Mouse (Mus musculus): Measurements from ENCODE around the gene Dmbx1. TPM values are rescaled to one million over a fixed set of nuclear protein-coding genes. Genes with fewer than 3 reads are reported as not detected.

The Dmbx1 gene
- total and polyA plus RNA-seq, 2 experiments from 2014 or later, result not detected

DNA sequence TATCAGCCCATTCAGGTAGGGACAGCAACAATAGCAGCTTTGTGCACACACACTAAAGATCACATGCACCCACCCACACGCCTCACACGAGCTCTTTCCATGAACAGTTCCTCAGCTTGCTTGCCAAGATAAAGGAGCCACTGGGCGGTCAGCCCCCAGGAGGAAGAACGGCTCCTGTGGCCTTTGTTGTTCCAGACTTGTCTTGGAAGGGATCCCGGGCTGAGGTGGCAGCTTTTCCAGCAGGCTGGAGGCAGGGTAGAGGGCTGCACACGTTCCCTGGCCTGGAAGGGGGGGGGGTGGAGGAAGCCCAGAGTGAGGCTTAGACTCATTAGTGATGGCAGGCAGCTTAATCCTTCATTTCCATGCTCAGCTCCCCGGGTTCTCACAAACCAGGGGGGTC lies 31.1 kb downstream of the Dmbx1 start:
- Histone ChIP-seq H3K9me3 (replicated peaks; ENCODE audit: control insufficient read depth, low read length) (no peaks in the 10 kb centered on the region), H3K4me3 (ENCODE audit: low read depth, low read length) (no peak overlapping the region), H3K4me2 (ENCODE audit: low read depth, low read length) (no peak overlapping the region), H3K4me1 (ENCODE audit: control insufficient read depth, insufficient read depth) (no peaks in the 10 kb centered on the region), H3K27me3 (ENCODE audit: control insufficient read depth, insufficient read depth, low read length) (peaks cover 34% of the 10 kb centered on the region), H3K9ac (replicated peaks; ENCODE audit: low read depth, low read length) (no peak overlapping the region), H3K36me3 (replicated peaks; ENCODE audit: control insufficient read depth, insufficient read depth, low read length) (no peaks in the 10 kb centered on the region), H3K27ac (ENCODE audit: low read depth) (no peak overlapping the region)
- TF ChIP-seq EP300 (IDR thresholded peaks at IDR 0.05; ENCODE audit: low read depth), result no peak
- TF ChIP-seq CTCF (IDR thresholded peaks at IDR 0.05; ENCODE audit: low read depth), result no peak
- DNase-seq (ENCODE audit: low spot score), result peak; percentile 26
- peak; percentile 56 for ATAC-seq (ENCODE audit: insufficient read depth, low read depth)
- 9% methylated on average over 7 of the region's 7 CpGs for WGBS

GRCm38 (mm10) chr4:115907994-115908393 lies 31.7 kb downstream of the Dmbx1 start:
- TF ChIP-seq CTCF (IDR thresholded peaks at IDR 0.05; ENCODE audit: low read depth) (no peak), EP300 (IDR thresholded peaks at IDR 0.05; ENCODE audit: low read depth) (no peak)
- Histone ChIP-seq H3K36me3 (replicated peaks; ENCODE audit: control insufficient read depth, insufficient read depth, low read length) (no peaks in the 10 kb centered on the region), H3K4me3 (ENCODE audit: low read depth, low read length) (no peak overlapping the region), H3K4me2 (ENCODE audit: low read depth, low read length) (no peak overlapping the region), H3K9me3 (replicated peaks; ENCODE audit: control insufficient read depth, low read length) (no peaks in the 10 kb centered on the region), H3K27ac (ENCODE audit: low read depth) (no peak overlapping the region), H3K9ac (replicated peaks; ENCODE audit: low read depth, low read length) (no peak overlapping the region), H3K27me3 (ENCODE audit: control insufficient read depth, insufficient read depth, low read length) (peaks cover 34% of the 10 kb centered on the region), H3K4me1 (ENCODE audit: control insufficient read depth, insufficient read depth) (no peaks in the 10 kb centered on the region)
- no peak for ATAC-seq (ENCODE audit: insufficient read depth, low read depth)
- no peak for DNase-seq (ENCODE audit: low spot score)
- WGBS, result 26% methylated on average over 1 of the region's 1 CpGs

DNA sequence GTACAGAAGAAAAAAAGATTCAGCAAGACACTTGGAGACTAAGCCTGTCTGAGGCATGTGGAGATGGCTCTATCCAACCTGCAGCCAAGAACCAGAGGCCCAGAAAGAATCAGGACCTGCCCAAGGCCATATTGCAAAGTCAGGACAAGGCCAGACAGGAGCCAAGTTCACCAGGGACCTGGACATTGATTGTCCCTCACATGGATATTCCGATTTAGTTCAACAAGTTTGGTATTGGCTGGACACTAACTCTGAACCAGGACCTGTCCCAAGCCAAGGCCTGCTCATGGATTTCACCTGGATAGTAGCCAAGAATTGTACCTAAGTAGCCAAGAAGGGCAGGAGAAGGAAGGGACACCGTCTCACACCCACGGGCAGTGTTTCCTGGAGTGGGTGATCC lies 32.9 kb downstream of the Dmbx1 start:
- H3K27me3 ChIP-seq (ENCODE audit: control insufficient read depth, insufficient read depth, low read length), result peaks cover 44% of the 10 kb centered on the region
- TF ChIP-seq EP300 (IDR thresholded peaks at IDR 0.05; ENCODE audit: low read depth) (no peak), CTCF (IDR thresholded peaks at IDR 0.05; ENCODE audit: low read depth) (no peak)

DNA sequence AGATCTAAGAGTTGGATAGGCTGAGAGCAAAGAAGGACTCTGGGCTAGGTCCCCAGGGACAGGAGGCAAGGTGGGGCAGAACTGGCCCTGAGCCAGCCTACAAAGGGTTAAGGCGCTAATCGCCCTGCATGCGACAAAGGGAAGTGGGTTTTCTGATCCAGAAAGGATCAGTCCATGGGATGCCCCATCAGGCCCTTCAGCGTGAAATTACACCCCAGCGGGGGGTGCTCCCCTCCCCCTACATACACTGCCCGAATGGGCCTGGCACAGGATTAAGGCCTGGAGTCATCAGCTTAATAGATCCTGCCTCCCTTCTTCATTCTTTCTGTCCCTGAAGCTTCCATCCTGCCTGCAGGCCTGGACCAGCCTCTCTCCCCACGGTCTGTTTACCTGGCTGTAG lies 34.0 kb downstream of the Dmbx1 start:
- ATAC-seq (ENCODE audit: insufficient read depth, low read depth) (no peak), DNase-seq (ENCODE audit: low spot score) (no peak)
- Histone ChIP-seq H3K4me3 (ENCODE audit: low read depth, low read length) (no peak overlapping the region), H3K36me3 (replicated peaks; ENCODE audit: control insufficient read depth, insufficient read depth, low read length) (no peaks in the 10 kb centered on the region), H3K27me3 (ENCODE audit: control insufficient read depth, insufficient read depth, low read length) (peaks cover 53% of the 10 kb centered on the region), H3K4me2 (ENCODE audit: low read depth, low read length) (no peak overlapping the region), H3K27ac (ENCODE audit: low read depth) (no peak overlapping the region), H3K9me3 (replicated peaks; ENCODE audit: control insufficient read depth, low read length) (no peaks in the 10 kb centered on the region), H3K4me1 (ENCODE audit: control insufficient read depth, insufficient read depth) (no peaks in the 10 kb centered on the region), H3K9ac (replicated peaks; ENCODE audit: low read depth, low read length) (no peak overlapping the region)
- 19% methylated on average over 7 of the region's 7 CpGs for WGBS
- TF ChIP-seq EP300 (IDR thresholded peaks at IDR 0.05; ENCODE audit: low read depth) (no peak), CTCF (IDR thresholded peaks at IDR 0.05; ENCODE audit: low read depth) (no peak)

More for the DNA sequence above, 32.9 kb downstream of the Dmbx1 start:
- H3K4me1 ChIP-seq (ENCODE audit: control insufficient read depth, insufficient read depth), result no peaks in the 10 kb centered on the region
- no peak overlapping the region for H3K9ac ChIP-seq (replicated peaks; ENCODE audit: low read depth, low read length)
- DNase-seq (ENCODE audit: low spot score) (no peak), ATAC-seq (ENCODE audit: insufficient read depth, low read depth) (no peak)
- no peaks in the 10 kb centered on the region for H3K36me3 ChIP-seq (replicated peaks; ENCODE audit: control insufficient read depth, insufficient read depth, low read length)
- H3K9me3 ChIP-seq (replicated peaks; ENCODE audit: control insufficient read depth, low read length), result no peaks in the 10 kb centered on the region
- no peak overlapping the region for H3K4me3 ChIP-seq (ENCODE audit: low read depth, low read length)
- no peak overlapping the region for H3K4me2 ChIP-seq (ENCODE audit: low read depth, low read length)
- H3K27ac ChIP-seq (ENCODE audit: low read depth), result no peak overlapping the region
- 73% methylated on average over 3 of the region's 3 CpGs for WGBS

DNA sequence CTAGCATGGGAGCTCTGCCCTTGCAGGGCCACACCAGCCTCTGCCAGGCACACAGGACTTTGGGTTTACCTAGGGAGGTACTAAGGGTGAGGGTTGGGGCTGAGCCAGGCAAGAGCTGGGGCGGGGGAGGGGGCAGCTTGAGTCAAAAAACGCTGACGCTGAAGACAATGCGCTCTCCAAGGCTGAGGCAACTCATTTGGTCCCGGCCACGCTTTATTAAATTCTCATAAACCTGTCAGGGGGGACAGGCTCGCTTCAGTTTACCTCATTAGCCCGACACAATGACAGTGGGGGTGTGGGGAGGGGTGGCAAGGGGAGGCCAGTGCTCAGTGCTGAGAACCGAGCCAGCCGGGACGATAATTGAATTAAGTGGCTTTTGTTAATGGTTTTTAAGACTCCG lies 35.4 kb downstream of the Dmbx1 start:
- Histone ChIP-seq H3K27me3 (ENCODE audit: control insufficient read depth, insufficient read depth, low read length) (peaks cover 56% of the 10 kb centered on the region), H3K4me1 (ENCODE audit: control insufficient read depth, insufficient read depth) (no peaks in the 10 kb centered on the region), H3K9ac (replicated peaks; ENCODE audit: low read depth, low read length) (no peak overlapping the region), H3K27ac (ENCODE audit: low read depth) (no peak overlapping the region), H3K4me2 (ENCODE audit: low read depth, low read length) (no peak overlapping the region), H3K9me3 (replicated peaks; ENCODE audit: control insufficient read depth, low read length) (no peaks in the 10 kb centered on the region), H3K36me3 (replicated peaks; ENCODE audit: control insufficient read depth, insufficient read depth, low read length) (no peaks in the 10 kb centered on the region), H3K4me3 (ENCODE audit: low read depth, low read length) (no peak overlapping the region)
- WGBS, result 24% methylated on average over 12 of the region's 12 CpGs
- DNase-seq (ENCODE audit: low spot score), result no peak
- ATAC-seq (ENCODE audit: insufficient read depth, low read depth), result no peak
- TF ChIP-seq EP300 (IDR thresholded peaks at IDR 0.05; ENCODE audit: low read depth), result no peak

GRCm38 (mm10) chr4:115902816-115903215 lies 36.9 kb downstream of the Dmbx1 start:
- Histone ChIP-seq H3K27me3 (ENCODE audit: control insufficient read depth, insufficient read depth, low read length) (peaks cover 68% of the 10 kb centered on the region), H3K27ac (ENCODE audit: low read depth) (no peak overlapping the region), H3K4me3 (ENCODE audit: low read depth, low read length) (no peak overlapping the region), H3K9ac (replicated peaks; ENCODE audit: low read depth, low read length) (no peak overlapping the region), H3K9me3 (replicated peaks; ENCODE audit: control insufficient read depth, low read length) (no peaks in the 10 kb centered on the region), H3K4me2 (ENCODE audit: low read depth, low read length) (no peak overlapping the region), H3K4me1 (ENCODE audit: control insufficient read depth, insufficient read depth) (peaks cover 6% of the 10 kb centered on the region), H3K36me3 (replicated peaks; ENCODE audit: control insufficient read depth, insufficient read depth, low read length) (no peaks in the 10 kb centered on the region)
- DNase-seq (ENCODE audit: low spot score) (peak; percentile 33), ATAC-seq (ENCODE audit: insufficient read depth, low read depth) (no peak)
- TF ChIP-seq EP300 (IDR thresholded peaks at IDR 0.05; ENCODE audit: low read depth) (no peak), CTCF (IDR thresholded peaks at IDR 0.05; ENCODE audit: low read depth) (peak; percentile 78)
- WGBS, result 17% methylated on average over 5 of the region's 5 CpGs

All from heart, postnatal 0 days (tissue).